Mouse (Mus musculus): ENCODE results near the gene Izumo2. TPM values are rescaled to one million over a fixed set of nuclear protein-coding genes. Genes with fewer than 3 reads are reported as not detected.

Gene Izumo2
- polyA plus RNA-seq, 1 experiment from 2014 or later: not detected

DNA sequence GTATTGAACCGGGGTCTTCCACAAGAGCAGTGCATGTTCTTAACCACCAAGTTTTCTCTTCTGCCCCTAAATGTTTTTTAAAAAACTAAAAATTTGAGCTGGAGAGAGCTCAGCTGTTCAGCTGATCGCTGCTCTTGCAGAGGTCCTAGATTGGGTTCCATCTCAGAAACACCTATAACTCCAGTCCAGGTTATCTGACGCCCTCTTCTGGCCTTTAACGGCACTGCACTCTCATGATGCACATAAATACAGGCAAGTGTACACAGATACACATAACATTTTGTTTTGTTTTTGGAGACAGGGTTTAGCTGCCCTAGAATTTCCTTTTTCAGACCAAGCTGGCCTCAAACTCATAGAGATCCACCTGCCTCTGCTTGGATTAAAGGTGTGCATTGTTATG lies 34.0 kb upstream of the Izumo2 start:
- WGBS: 71% methylated on average over 4 of the region's 4 CpGs
- no peak for ATAC-seq (ENCODE audit: insufficient number of reproducible peaks, low FRiP score, low TSS enrichment, low read depth)
- H3K27me3 ChIP-seq: peaks cover 14% of the 10 kb centered on the region

DNA sequence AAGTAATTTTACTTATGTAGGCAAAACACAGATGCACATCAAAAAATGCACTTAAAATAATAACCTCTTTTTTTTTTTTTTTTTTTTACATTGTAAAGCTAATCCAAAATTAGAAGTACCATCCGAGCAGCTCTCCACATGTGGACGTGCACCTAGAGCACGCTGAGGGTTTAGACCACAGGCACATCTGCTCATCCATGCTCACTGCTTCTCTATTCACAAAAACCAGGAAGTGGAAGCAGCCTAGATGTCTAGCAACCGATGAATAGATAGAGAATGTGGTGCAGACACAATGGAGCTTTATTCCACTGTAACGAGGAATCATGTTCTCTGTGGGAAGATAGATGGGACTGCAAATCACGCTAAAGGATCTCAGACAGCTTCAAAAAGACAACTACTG lies 33.4 kb upstream of the Izumo2 start:
- Histone ChIP-seq H3K36me3 (no peaks in the 10 kb centered on the region), H3K9me3 (replicated peaks) (no peaks in the 10 kb centered on the region), H3K27ac (replicated peaks) (no peak overlapping the region), H3K27me3 (peaks cover 14% of the 10 kb centered on the region), H3K4me2 (replicated peaks) (no peak overlapping the region), H3K4me1 (peaks cover 10% of the 10 kb centered on the region), H3K4me3 (replicated peaks) (no peak overlapping the region), H3K9ac (no peak overlapping the region)
- WGBS: 51% methylated on average over 6 of the region's 6 CpGs
- ATAC-seq (ENCODE audit: insufficient number of reproducible peaks, low FRiP score, low TSS enrichment, low read depth): no peak

More for the DNA sequence above, 34.0 kb upstream of the Izumo2 start:
- H3K9ac ChIP-seq: no peak overlapping the region
- peaks cover 10% of the 10 kb centered on the region for H3K4me1 ChIP-seq
- H3K9me3 ChIP-seq (replicated peaks): no peaks in the 10 kb centered on the region
- H3K36me3 ChIP-seq: no peaks in the 10 kb centered on the region
- H3K4me3 ChIP-seq (replicated peaks): no peak overlapping the region
- no peak overlapping the region for H3K4me2 ChIP-seq (replicated peaks)
- no peak overlapping the region for H3K27ac ChIP-seq (replicated peaks)

DNA sequence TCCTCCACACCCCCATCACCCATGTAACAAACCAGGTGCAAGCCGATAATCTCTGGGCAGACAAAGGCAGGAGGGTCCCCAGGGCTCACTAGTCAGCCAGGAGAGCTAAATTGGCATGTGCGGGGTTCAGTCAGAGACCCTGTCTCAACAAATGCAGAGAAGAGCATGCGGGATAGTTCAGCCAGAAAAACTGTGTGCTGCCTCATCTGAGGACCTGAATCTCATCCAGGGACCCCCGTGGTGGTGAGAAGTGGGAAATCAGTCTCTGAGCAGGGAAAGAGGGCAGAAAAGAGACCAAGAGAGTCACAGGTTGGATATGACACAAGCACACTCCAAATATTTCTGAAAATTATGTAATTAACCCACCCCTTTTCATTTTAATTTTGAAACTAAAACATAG lies 32.4 kb upstream of the Izumo2 start:
- WGBS: 47% methylated on average over 4 of the region's 4 CpGs
- no peak overlapping the region for H3K4me3 ChIP-seq (replicated peaks)
- H3K27ac ChIP-seq (replicated peaks): no peak overlapping the region
- H3K9ac ChIP-seq: no peak overlapping the region
- no peak overlapping the region for H3K4me2 ChIP-seq (replicated peaks)
- H3K4me1 ChIP-seq: peaks cover 4% of the 10 kb centered on the region
- no peak for ATAC-seq (ENCODE audit: insufficient number of reproducible peaks, low FRiP score, low TSS enrichment, low read depth)
- H3K36me3 ChIP-seq: no peaks in the 10 kb centered on the region
- H3K9me3 ChIP-seq (replicated peaks): no peaks in the 10 kb centered on the region
- H3K27me3 ChIP-seq: peaks cover 4% of the 10 kb centered on the region

GRCm38 (mm10) chr7:44676611-44677010 lies 31.9 kb upstream of the Izumo2 start:
- ATAC-seq (ENCODE audit: insufficient number of reproducible peaks, low FRiP score, low TSS enrichment, low read depth): no peak
- Histone ChIP-seq H3K9ac (no peak overlapping the region), H3K4me1 (no peaks in the 10 kb centered on the region), H3K4me3 (replicated peaks) (no peak overlapping the region), H3K27ac (replicated peaks) (no peak overlapping the region), H3K9me3 (replicated peaks) (no peaks in the 10 kb centered on the region), H3K36me3 (no peaks in the 10 kb centered on the region), H3K27me3 (no peaks in the 10 kb centered on the region), H3K4me2 (replicated peaks) (no peak overlapping the region)
- WGBS: 50% methylated on average over 2 of the region's 2 CpGs

GRCm38 (mm10) chr7:44683656-44684055 lies 24.9 kb upstream of the Izumo2 start:
- Histone ChIP-seq H3K9ac (no peak overlapping the region), H3K9me3 (replicated peaks) (no peaks in the 10 kb centered on the region), H3K27ac (replicated peaks) (no peak overlapping the region), H3K4me2 (replicated peaks) (no peak overlapping the region), H3K4me1 (no peaks in the 10 kb centered on the region), H3K36me3 (no peaks in the 10 kb centered on the region), H3K4me3 (replicated peaks) (no peak overlapping the region), H3K27me3 (no peaks in the 10 kb centered on the region)
- no peak for ATAC-seq (ENCODE audit: insufficient number of reproducible peaks, low FRiP score, low TSS enrichment, low read depth)
- 76% methylated on average over 8 of the region's 8 CpGs for WGBS

GRCm38 (mm10) chr7:44685531-44686402 lies 22.8 kb upstream of the Izumo2 start:
- Histone ChIP-seq H3K4me3 (replicated peaks) (no peak overlapping the region), H3K9me3 (replicated peaks) (no peaks in the 10 kb centered on the region), H3K4me2 (replicated peaks) (no peak overlapping the region), H3K4me1 (no peaks in the 10 kb centered on the region), H3K27ac (replicated peaks) (no peak overlapping the region), H3K36me3 (no peaks in the 10 kb centered on the region), H3K27me3 (no peaks in the 10 kb centered on the region), H3K9ac (no peak overlapping the region)
- ATAC-seq (ENCODE audit: insufficient number of reproducible peaks, low FRiP score, low TSS enrichment, low read depth): peak; percentile 43; the same call in 1 of the 2 replicates
- 58% methylated on average over 17 of the region's 17 CpGs for WGBS

GRCm38 (mm10) chr7:44688890-44689289 lies 19.7 kb upstream of the Izumo2 start:
- Histone ChIP-seq H3K4me2 (replicated peaks) (no peak overlapping the region), H3K36me3 (no peaks in the 10 kb centered on the region), H3K4me1 (no peaks in the 10 kb centered on the region), H3K4me3 (replicated peaks) (no peak overlapping the region), H3K9ac (no peak overlapping the region), H3K27me3 (no peaks in the 10 kb centered on the region), H3K27ac (replicated peaks) (no peak overlapping the region), H3K9me3 (replicated peaks) (no peaks in the 10 kb centered on the region)
- WGBS: 78% methylated on average over 3 of the region's 3 CpGs
- ATAC-seq (ENCODE audit: insufficient number of reproducible peaks, low FRiP score, low TSS enrichment, low read depth): no peak

DNA sequence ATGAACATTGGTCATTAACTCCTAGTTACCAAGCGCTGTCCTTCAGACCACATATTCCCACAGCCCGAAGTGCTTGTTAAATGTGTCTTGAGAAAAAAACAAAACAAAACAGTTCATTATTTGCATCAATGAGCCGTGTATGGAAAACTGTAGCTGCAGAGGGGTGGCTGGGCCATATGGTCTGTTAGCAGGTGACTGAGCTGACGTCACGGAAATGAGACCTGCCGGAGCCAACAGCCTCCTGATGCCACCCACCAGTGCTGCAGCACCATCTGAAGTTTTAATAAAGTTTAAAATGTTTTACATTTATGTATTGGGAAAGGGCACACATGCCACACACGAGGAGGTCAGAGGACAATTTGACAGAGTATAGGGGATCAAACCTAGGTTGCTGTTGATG lies 19.2 kb upstream of the Izumo2 start:
- no peaks in the 10 kb centered on the region for H3K9me3 ChIP-seq (replicated peaks)
- H3K9ac ChIP-seq: no peak overlapping the region
- no peak overlapping the region for H3K4me3 ChIP-seq (replicated peaks)
- no peak overlapping the region for H3K27ac ChIP-seq (replicated peaks)
- no peak overlapping the region for H3K4me2 ChIP-seq (replicated peaks)
- H3K4me1 ChIP-seq: no peaks in the 10 kb centered on the region
- 91% methylated on average over 7 of the region's 7 CpGs for WGBS
- no peaks in the 10 kb centered on the region for H3K27me3 ChIP-seq
- ATAC-seq (ENCODE audit: insufficient number of reproducible peaks, low FRiP score, low TSS enrichment, low read depth): no peak
- no peaks in the 10 kb centered on the region for H3K36me3 ChIP-seq

DNA sequence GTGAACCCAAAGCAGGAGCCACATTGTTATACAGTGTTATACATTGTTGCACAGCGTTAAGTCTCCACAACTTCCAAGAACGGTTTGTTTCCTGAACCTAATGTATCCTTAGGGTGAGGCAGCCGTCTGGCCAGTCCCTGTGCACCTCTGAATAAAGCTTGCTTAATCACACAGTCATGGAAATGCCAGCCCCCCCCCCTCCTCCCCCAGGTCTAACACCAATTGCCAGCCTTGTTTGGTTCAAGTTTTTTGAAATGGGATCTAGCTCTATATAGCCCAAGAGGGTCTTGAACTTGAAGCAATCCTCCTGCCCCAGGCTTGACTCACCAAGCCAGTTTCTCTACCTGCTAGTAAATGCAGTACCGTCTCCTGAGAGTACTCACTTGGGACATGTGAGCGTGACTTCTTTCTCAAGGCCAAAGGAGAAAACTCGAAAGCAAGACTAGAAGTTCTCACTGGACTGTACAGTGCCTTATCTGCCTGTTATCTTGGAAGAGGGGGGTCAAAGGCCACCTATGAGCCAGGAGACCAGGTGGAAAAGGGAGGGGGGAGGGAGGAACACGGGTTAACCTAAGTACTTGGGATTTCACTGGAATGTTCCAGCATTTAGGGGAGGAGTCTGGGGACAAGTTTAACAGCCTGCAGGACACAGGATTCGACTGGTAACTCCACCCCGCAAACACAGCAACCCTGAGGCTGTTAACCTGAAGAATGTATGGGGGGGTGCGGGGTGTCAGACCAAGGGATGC lies 14.9 kb upstream of the Izumo2 start:
- Histone ChIP-seq H3K4me3 (replicated peaks) (no peak overlapping the region), H3K27ac (replicated peaks) (no peak overlapping the region), H3K9ac (no peak overlapping the region), H3K4me1 (peaks cover 13% of the 10 kb centered on the region), H3K4me2 (replicated peaks) (no peak overlapping the region), H3K36me3 (no peaks in the 10 kb centered on the region), H3K9me3 (replicated peaks) (no peaks in the 10 kb centered on the region), H3K27me3 (no peaks in the 10 kb centered on the region)
- no peak for ATAC-seq (ENCODE audit: insufficient number of reproducible peaks, low FRiP score, low TSS enrichment, low read depth)
- WGBS: 54% methylated on average over 10 of the region's 10 CpGs

GRCm38 (mm10) chr7:44695223-44695622 lies 13.3 kb upstream of the Izumo2 start:
- Histone ChIP-seq H3K4me3 (replicated peaks) (no peak overlapping the region), H3K27ac (replicated peaks) (no peak overlapping the region), H3K4me1 (peaks cover 13% of the 10 kb centered on the region), H3K27me3 (no peaks in the 10 kb centered on the region), H3K9me3 (replicated peaks) (no peaks in the 10 kb centered on the region), H3K9ac (no peak overlapping the region), H3K36me3 (no peaks in the 10 kb centered on the region), H3K4me2 (replicated peaks) (no peak overlapping the region)
- 87% methylated on average over 4 of the region's 4 CpGs for WGBS
- no peak for ATAC-seq (ENCODE audit: insufficient number of reproducible peaks, low FRiP score, low TSS enrichment, low read depth)

GRCm38 (mm10) chr7:44697191-44697710 lies 11.3 kb upstream of the Izumo2 start:
- no peak overlapping the region for H3K9ac ChIP-seq
- H3K4me2 ChIP-seq (replicated peaks): peak overlapping the region; percentile 24
- H3K4me3 ChIP-seq (replicated peaks): no peak overlapping the region
- H3K27ac ChIP-seq (replicated peaks): peak overlapping the region; percentile 55; the same call in 1 of the 2 replicates
- H3K36me3 ChIP-seq: no peaks in the 10 kb centered on the region
- ATAC-seq (ENCODE audit: insufficient number of reproducible peaks, low FRiP score, low TSS enrichment, low read depth): peak; percentile 70
- H3K4me1 ChIP-seq: peaks cover 13% of the 10 kb centered on the region
- 7% methylated on average over 20 of the region's 20 CpGs for WGBS
- no peaks in the 10 kb centered on the region for H3K27me3 ChIP-seq
- no peaks in the 10 kb centered on the region for H3K9me3 ChIP-seq (replicated peaks)
